Mouse (Mus musculus): ENCODE measurements around the gene Prss50. TPM values are rescaled to one million over a fixed set of nuclear protein-coding genes. Genes with fewer than 3 reads are reported as not detected.

Prss50 gene
- polyA plus RNA-seq, 1 experiment: 6.9 TPM

GRCm38 (mm10) chr9:110879191-110879920 lies 21.6 kb downstream of the Prss50 start, which contains the start of gene Als2cl:
Gene Als2cl, plus strand, starts transcription at chr9:110879870.
- 31% methylated on average over 12 of the region's 12 CpGs for WGBS
- TF ChIP-seq POLR2A (IDR thresholded peaks at IDR 0.05; ENCODE audit: borderline replicate concordance, control insufficient read depth, low read depth, low read length) (no peak), CTCF (IDR thresholded peaks at IDR 0.05; ENCODE audit: control insufficient read depth, insufficient read depth, low read length) (no peak)
- H3K27ac ChIP-seq (ENCODE audit: control insufficient read depth, insufficient read depth, low read depth, low read length, poor library complexity): peak within 1 kb of the TSS; percentile 25; the same call in 1 of the 2 replicates
- H3K4me3 ChIP-seq (replicated peaks; ENCODE audit: control insufficient read depth, low read depth, low read length): peak within 1 kb of the TSS; percentile 46
- H3K4me1 ChIP-seq (ENCODE audit: control insufficient read depth, insufficient read depth, low read length): no peaks in the 10 kb centered on the region

GRCm38 (mm10) chr9:110879998-110880561 lies 22.3 kb downstream of the Prss50 start, which contains the start of gene Tmie:
Gene Tmie, minus strand, starts transcription at chr9:110880113.
- peak within 1 kb of the TSS; percentile 25; the same call in 1 of the 2 replicates for H3K27ac ChIP-seq (ENCODE audit: control insufficient read depth, insufficient read depth, low read depth, low read length, poor library complexity)
- 2% methylated on average over 57 of the region's 57 CpGs for WGBS

DNA sequence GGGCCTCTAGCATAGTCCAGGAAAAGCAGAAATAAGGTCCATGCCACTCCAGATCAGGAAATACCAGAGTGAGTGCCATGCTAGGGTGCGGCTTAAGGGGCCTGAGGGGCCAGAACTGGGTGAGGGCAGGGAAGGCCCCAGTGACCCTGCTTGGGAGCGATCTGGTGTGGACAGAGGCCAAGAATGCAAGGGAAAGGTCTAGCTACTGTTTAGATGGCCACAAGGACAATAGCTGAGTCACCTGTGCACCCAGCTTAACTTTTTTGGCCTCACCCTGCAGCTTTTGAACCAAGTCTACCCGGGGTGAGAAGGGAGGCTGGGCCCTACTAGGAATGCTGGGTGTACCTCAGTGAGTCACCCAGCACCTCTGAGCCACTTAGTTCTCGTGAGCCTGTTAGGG lies 23.0 kb downstream of the Prss50 start:
- Histone ChIP-seq H3K27ac (ENCODE audit: control insufficient read depth, insufficient read depth, low read depth, low read length, poor library complexity) (no peak overlapping the region), H3K4me1 (ENCODE audit: control insufficient read depth, insufficient read depth, low read length) (no peaks in the 10 kb centered on the region), H3K4me3 (replicated peaks; ENCODE audit: control insufficient read depth, low read depth, low read length) (no peak overlapping the region)
- no peak for TF ChIP-seq POLR2A (IDR thresholded peaks at IDR 0.05; ENCODE audit: borderline replicate concordance, control insufficient read depth, low read depth, low read length)
- no peak for TF ChIP-seq CTCF (IDR thresholded peaks at IDR 0.05; ENCODE audit: control insufficient read depth, insufficient read depth, low read length)
- WGBS: 36% methylated on average over 4 of the region's 4 CpGs

More at GRCm38 (mm10) chr9:110879998-110880561, 22.3 kb downstream of the Prss50 start, which contains the start of gene Tmie:
- TF ChIP-seq POLR2A (IDR thresholded peaks at IDR 0.05; ENCODE audit: borderline replicate concordance, control insufficient read depth, low read depth, low read length) (no peak), CTCF (IDR thresholded peaks at IDR 0.05; ENCODE audit: control insufficient read depth, insufficient read depth, low read length) (no peak)
- H3K4me1 ChIP-seq (ENCODE audit: control insufficient read depth, insufficient read depth, low read length): no peaks in the 10 kb centered on the region
- peak within 1 kb of the TSS; percentile 46 for H3K4me3 ChIP-seq (replicated peaks; ENCODE audit: control insufficient read depth, low read depth, low read length)

- Histone ChIP-seq H3K4me1 (ENCODE audit: control insufficient read depth, insufficient read depth, low read length) (no peaks in the 10 kb centered on the region), H3K27ac (ENCODE audit: control insufficient read depth, insufficient read depth, low read depth, low read length, poor library complexity) (no peak overlapping the region), H3K4me3 (replicated peaks; ENCODE audit: control insufficient read depth, low read depth, low read length) (no peak overlapping the region)
- WGBS: 77% methylated on average over 7 of the region's 7 CpGs
- no peak for TF ChIP-seq CTCF (IDR thresholded peaks at IDR 0.05; ENCODE audit: control insufficient read depth, insufficient read depth, low read length)
- no peak for TF ChIP-seq POLR2A (IDR thresholded peaks at IDR 0.05; ENCODE audit: borderline replicate concordance, control insufficient read depth, low read depth, low read length)
These were observed 24.2 kb downstream of the Prss50 start for GRCm38 (mm10) chr9:110881953-110882352.

DNA sequence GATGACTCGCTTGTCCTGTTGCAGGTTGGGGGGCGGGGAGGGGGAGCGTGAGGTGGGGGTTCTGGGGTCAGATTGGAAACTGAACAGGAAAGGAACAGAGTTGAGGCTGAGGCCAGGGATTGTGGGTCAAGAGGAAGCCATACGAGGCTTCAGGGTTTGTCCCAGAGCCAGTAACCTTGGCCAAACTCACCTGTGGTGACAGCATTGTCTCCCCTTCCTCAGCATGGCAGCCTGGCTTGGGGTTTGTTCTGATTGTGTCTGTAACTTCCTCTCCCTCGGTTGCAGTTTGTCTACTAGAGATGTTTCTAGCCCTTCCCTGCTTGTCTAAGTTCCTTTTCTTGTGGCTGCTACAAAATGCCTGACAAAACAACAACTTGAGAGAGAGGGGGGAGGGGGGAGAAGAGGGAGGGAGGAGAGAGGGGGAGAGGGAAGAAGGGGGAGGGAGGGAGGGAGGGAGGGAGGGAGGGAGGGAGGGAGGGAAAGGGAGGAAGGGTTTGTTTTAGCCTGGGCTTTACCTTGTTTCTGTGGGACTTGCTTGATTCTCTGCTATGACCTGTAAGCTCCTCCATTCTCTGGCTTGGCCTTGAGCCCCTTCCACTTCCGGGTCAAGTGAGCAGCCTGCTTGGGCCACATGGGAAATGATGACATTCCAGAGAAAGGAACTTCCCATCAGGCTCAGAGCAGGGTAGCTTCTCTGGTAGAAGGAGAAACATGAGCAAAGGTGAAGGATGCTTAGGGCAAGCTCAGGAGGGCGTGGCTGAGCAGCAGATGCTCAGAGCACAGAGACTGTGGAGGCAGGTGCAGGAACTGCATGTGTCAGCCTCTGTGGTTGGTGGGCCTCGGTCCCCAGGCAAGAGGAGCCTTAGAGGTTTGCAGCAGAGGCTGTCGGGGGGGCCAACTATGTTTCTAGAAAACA lies 29.9 kb downstream of the Prss50 start:
- Histone ChIP-seq H3K4me3 (replicated peaks; ENCODE audit: control insufficient read depth, low read depth, low read length) (no peak overlapping the region), H3K27ac (ENCODE audit: control insufficient read depth, insufficient read depth, low read depth, low read length, poor library complexity) (no peak overlapping the region), H3K4me1 (ENCODE audit: control insufficient read depth, insufficient read depth, low read length) (no peaks in the 10 kb centered on the region; the same call in 1 of the 2 replicates)
- WGBS: 41% methylated on average over 9 of the region's 9 CpGs
- TF ChIP-seq POLR2A (IDR thresholded peaks at IDR 0.05; ENCODE audit: borderline replicate concordance, control insufficient read depth, low read depth, low read length) (no peak), CTCF (IDR thresholded peaks at IDR 0.05; ENCODE audit: control insufficient read depth, insufficient read depth, low read length) (no peak)

DNA sequence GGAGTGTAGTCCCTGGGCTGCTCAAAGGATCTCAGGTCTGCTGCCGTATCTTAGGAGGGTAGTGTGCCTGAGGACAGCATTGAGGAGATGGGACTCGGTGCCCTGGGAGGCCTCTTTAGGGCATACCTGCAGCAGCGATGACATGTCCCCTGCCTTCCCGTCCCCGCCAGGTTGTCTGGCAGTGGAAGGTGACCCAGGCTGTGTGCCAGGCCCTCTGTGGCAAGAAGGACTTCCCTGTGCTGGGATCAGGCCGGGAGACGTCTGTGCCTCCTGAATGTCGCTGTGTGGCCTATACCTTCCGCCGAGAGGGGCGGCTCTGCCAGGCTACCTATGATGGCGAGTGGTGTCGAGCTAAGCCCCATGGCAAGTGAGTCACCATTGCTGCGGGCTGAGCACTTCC lies 31.2 kb downstream of the Prss50 start:
- Histone ChIP-seq H3K4me1 (ENCODE audit: control insufficient read depth, insufficient read depth, low read length) (no peaks in the 10 kb centered on the region; the same call in 1 of the 2 replicates), H3K4me3 (replicated peaks; ENCODE audit: control insufficient read depth, low read depth, low read length) (no peak overlapping the region), H3K27ac (ENCODE audit: control insufficient read depth, insufficient read depth, low read depth, low read length, poor library complexity) (no peak overlapping the region)
- TF ChIP-seq POLR2A (IDR thresholded peaks at IDR 0.05; ENCODE audit: borderline replicate concordance, control insufficient read depth, low read depth, low read length) (no peak), CTCF (IDR thresholded peaks at IDR 0.05; ENCODE audit: control insufficient read depth, insufficient read depth, low read length) (no peak)
- WGBS: 88% methylated on average over 14 of the region's 14 CpGs

DNA sequence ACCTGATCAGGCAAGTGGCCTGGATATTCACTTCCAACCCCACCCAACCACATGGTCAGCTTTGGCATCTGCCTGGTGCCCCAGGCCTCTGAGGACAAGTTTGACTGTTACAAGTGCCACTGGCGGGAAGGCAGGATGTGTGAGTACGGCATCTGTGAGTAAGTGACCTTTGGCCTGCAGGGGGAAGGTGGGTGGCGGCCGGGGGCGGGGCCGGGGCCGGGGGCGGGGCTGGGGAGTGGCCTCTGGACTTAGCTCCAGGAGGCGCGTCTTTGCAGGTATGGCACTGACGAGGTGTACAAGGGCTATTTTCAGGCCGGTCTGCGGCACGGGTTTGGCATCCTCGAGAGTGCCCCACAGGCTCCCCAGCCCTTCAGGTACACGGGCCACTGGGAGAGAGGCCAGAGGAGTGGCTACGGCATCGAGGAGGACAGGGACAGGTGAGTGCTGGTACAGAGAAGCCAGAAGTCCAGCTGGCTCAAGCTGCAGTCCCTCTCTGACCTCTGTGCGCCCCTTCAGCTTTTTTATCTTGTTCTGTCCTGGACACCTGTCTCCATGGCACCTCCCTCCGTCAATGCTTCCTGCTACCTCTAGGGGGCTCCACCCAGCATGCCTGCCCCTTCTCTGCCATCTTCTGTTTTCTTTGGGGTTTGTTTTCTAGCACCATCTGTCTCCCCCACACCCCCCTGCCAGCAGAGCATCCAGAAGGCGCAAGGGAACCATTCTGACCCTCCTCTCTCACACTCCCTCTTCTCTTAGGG lies 32.4 kb downstream of the Prss50 start:
- no peak overlapping the region for H3K4me3 ChIP-seq (replicated peaks; ENCODE audit: control insufficient read depth, low read depth, low read length)
- 77% methylated on average over 21 of the region's 21 CpGs for WGBS
- no peak for TF ChIP-seq POLR2A (IDR thresholded peaks at IDR 0.05; ENCODE audit: borderline replicate concordance, control insufficient read depth, low read depth, low read length)
- peak; percentile 16; the same call in 1 of the 2 replicates for TF ChIP-seq CTCF (IDR thresholded peaks at IDR 0.05; ENCODE audit: control insufficient read depth, insufficient read depth, low read length)
- no peak overlapping the region for H3K27ac ChIP-seq (ENCODE audit: control insufficient read depth, insufficient read depth, low read depth, low read length, poor library complexity)
- H3K4me1 ChIP-seq (ENCODE audit: control insufficient read depth, insufficient read depth, low read length): no peaks in the 10 kb centered on the region; the same call in 1 of the 2 replicates
